Mouse (Mus musculus) liver, postnatal 0 days (tissue): ENCODE measurements around the gene Fam160a1.

Experiments
- CTCF ChIP-seq: sonication (generic); IDR thresholded peaks from 2 replicates; pipeline ENCODE4 v1.5.1; 2016; ENCODE audit warnings: antibody characterized with exemption, low read depth
- EP300 ChIP-seq: IDR thresholded peaks from 2 replicates; pipeline ENCODE4 v1.6.1; 2016; ENCODE audit warnings: antibody characterized with exemption, low read depth, mild to moderate bottlenecking

- TF ChIP-seq CTCF (no peak), EP300 (no peak)
Measured at GRCm38 (mm10) chr3:85842177-85842880, 25.2 kb upstream of the Fam160a1 start.
